Mouse (Mus musculus): ENCODE results near the gene Rap1b.

GRCm38 (mm10) chr10:117790421-117791170, 55.2 kb downstream of the Rap1b start:
- no peak for TF ChIP-seq POLR2A (IDR thresholded peaks at IDR 0.05; ENCODE audit: low read depth, low read length)
- no peak for TF ChIP-seq CTCF (IDR thresholded peaks at IDR 0.05; ENCODE audit: extremely low read depth, insufficient read length, insufficient replicate concordance, low read depth, low read length)
